Mouse (Mus musculus) hindbrain, embryonic 10.5 days (tissue): ENCODE data around the gene Ssbp3. TPM values are rescaled to one million over a fixed set of nuclear protein-coding genes. Genes with fewer than 3 reads are reported as not detected.

Experiments
- DNase-seq: peaks from one replicate; pipeline ENCODE4 v3.0.0-alpha.2; 2017; ENCODE audit warnings: low spot score
- H3K27ac ChIP-seq: fragments of 300-500 bp; sonication (generic); 2 replicates; pipeline ENCODE4 v1.5.1; 2016; ENCODE audit warnings: mild to moderate bottlenecking, moderate library complexity
- H3K27me3 ChIP-seq: fragments of 300-500 bp; sonication (generic); 2 replicates; pipeline ENCODE4 v1.6.1; 2016; ENCODE audit warnings: mild to moderate bottlenecking; ENCODE audit not compliant: poor library complexity, insufficient read depth, severe bottlenecking
- H3K36me3 ChIP-seq: fragments of 300-500 bp; sonication (generic); 2 replicates; pipeline ENCODE4 v1.6.1; 2016; ENCODE audit warnings: mild to moderate bottlenecking, moderate library complexity
- H3K4me1 ChIP-seq: fragments of 300-500 bp; sonication (generic); replicated peaks from 2 replicates; pipeline ENCODE4 v1.6.1; 2016; ENCODE audit warnings: mild to moderate bottlenecking
- H3K4me3 ChIP-seq: fragments of 300-500 bp; sonication (generic); 2 replicates; pipeline ENCODE4 v1.5.1; 2016; ENCODE audit warnings: mild to moderate bottlenecking, moderate library complexity
- H3K9me3 ChIP-seq: fragments of 300-500 bp; sonication (generic); 2 replicates; pipeline ENCODE4 v1.6.1; 2016; ENCODE audit warnings: mild to moderate bottlenecking, moderate library complexity
- WGBS: fragments of 180-500 bp; shearing (Covaris S2); methylation state at CpG from one replicate; pipeline ENCODE4 v1.1.7; 2016; 5-methylcytosine and 5-hydroxymethylcytosine counted together
- polyA plus RNA-seq: library from polyadenylated mRNA; unstranded; fragments of >200 nt; fragmentation: Nextera tagmentation; extraction: Ambion mirVana; gene quantifications from 2 replicates; pipeline ENCODE4 v1.2.1, GENCODE M21; 2016

Ssbp3 gene
- polyA plus RNA-seq, 1 experiment from 2014 or later, result 180 TPM

DNA sequence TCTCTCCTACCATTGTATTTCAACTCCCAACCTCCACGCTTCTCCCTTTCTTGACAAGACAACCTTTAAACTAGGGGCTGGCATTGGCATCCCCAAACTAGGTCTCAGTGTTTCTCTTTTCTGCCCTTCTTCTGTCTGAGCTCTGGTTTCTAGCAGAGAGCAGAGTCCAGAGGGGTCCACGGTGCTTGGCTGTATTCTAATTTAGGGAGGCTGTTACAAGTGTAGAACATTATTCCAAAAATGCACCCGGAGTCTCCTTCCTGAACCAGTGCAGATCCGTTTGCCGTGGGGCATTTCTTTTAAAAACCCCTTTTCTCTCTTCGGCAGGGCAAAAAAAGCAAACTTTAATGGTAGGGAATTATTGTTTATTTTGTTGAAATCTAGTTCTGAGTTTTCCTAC is 704 bp upstream of the Ssbp3 start:
- no peaks in the 10 kb centered on the region for H3K9me3 ChIP-seq
- H3K27ac ChIP-seq, result peak overlapping the region; percentile 100
- peaks cover 19% of the 10 kb centered on the region for H3K36me3 ChIP-seq
- peak; percentile 41 for DNase-seq
- H3K27me3 ChIP-seq, result no peaks in the 10 kb centered on the region
- WGBS, result 2% methylated on average over 6 of the region's 6 CpGs
- peaks cover 73% of the 10 kb centered on the region for H3K4me1 ChIP-seq
- peak overlapping the region; percentile 100 for H3K4me3 ChIP-seq

DNA sequence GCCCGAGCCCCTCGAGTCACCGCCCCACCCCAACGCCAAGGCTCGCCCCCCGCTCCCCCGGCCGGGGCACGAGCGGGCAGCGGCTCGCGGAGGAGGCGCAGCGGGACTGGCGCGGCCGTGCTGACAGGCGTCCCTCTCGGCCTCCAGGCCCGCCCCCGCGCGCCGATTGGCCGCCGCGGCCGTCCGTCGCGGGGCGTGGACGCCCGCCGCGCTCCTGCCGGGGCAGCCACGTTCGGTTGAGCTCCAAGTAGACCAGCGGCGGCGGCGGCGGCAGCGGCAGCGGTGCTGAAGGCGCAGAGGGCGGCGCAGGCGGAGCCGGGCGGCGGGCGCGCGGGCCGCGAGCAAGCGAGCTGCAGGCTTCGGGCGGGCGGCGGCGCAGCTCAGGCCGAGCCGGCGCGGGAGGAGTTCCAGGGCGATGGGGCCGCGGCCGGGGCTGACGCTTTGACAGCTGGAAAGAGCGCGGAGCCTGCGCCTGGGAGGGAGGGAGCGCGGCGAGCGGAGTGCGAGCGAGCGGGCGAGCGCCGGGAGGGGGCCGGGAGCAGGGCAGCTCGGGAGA is 823 bp downstream of the Ssbp3 start:
- peak overlapping the region; percentile 100 for H3K27ac ChIP-seq
- H3K9me3 ChIP-seq, result no peaks in the 10 kb centered on the region
- H3K4me1 ChIP-seq, result peaks cover 85% of the 10 kb centered on the region
- H3K36me3 ChIP-seq, result peaks cover 35% of the 10 kb centered on the region
- under 1% methylated on average over 89 of the region's 89 CpGs for WGBS
- peak; percentile 90 for DNase-seq
- H3K4me3 ChIP-seq, result peak overlapping the region; percentile 100
- no peaks in the 10 kb centered on the region for H3K27me3 ChIP-seq

DNA sequence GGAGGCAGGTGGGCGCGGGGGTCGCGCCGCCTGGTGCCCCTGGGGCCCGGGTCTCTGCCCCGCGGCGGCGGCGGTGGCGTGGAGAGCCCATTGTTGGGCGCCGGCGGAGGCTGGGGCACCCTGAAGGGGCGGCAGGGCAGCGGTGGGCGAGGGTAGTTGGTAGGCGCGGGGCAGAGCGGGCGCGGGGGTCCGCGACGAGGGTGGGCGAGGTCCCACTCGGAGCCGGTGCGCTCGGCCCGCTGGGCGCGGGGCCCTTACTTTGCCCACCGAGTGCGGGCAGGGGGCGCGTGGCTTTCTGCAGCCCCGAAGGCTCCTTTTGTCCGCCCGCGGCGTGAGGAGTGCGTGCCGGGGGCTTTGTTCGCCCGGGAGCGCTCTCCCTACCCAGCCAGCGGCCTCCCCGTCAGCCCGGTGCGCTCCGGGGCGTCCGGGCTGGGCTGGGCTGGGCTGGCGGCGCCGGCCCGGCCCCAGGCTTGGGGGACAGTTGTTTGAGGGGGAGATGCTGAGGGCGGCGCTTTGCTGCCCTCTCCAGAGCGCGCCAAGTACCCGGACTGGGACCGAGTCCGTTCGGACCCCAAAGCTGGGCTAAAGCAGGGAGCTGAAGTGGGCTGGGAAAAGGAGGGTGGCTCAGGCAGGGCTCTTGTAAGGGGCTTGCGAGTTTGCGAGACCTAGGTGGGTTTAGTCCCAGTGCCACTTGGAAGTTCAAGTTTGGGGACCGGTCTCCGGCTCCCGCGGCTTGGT is 1.6 kb downstream of the Ssbp3 start:
- Histone ChIP-seq H3K27me3 (no peaks in the 10 kb centered on the region), H3K4me3 (peak overlapping the region; percentile 100), H3K27ac (peak overlapping the region; percentile 100), H3K4me1 (peaks cover 89% of the 10 kb centered on the region), H3K9me3 (no peaks in the 10 kb centered on the region), H3K36me3 (peaks cover 42% of the 10 kb centered on the region)
- peak; percentile 62 for DNase-seq
- under 1% methylated on average over 73 of the region's 73 CpGs for WGBS

DNA sequence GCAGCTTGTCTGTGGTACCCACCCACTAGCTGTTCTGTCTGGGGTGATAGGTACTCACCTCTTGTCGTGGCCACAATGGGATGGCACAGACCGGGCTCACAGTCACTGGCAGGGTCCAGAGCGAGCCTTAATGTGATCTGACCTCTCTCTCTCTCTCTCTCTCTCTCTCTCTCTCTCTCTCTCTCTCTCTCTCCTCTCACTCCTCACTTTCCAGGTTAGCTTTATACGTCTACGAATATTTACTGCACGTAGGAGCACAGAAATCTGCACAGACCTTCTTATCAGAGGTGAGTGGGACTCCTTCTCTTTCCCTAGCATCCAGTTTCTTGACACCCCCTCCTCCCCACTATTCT is 2.2 kb downstream of the Ssbp3 start:
- peak overlapping the region; percentile 100 for H3K4me3 ChIP-seq
- WGBS, result 1% methylated on average over 6 of the region's 6 CpGs
- DNase-seq, result no peak
- peaks cover 48% of the 10 kb centered on the region for H3K36me3 ChIP-seq
- H3K27me3 ChIP-seq, result no peaks in the 10 kb centered on the region
- no peaks in the 10 kb centered on the region for H3K9me3 ChIP-seq
- H3K4me1 ChIP-seq, result peaks cover 86% of the 10 kb centered on the region
- peak overlapping the region; percentile 100 for H3K27ac ChIP-seq

DNA sequence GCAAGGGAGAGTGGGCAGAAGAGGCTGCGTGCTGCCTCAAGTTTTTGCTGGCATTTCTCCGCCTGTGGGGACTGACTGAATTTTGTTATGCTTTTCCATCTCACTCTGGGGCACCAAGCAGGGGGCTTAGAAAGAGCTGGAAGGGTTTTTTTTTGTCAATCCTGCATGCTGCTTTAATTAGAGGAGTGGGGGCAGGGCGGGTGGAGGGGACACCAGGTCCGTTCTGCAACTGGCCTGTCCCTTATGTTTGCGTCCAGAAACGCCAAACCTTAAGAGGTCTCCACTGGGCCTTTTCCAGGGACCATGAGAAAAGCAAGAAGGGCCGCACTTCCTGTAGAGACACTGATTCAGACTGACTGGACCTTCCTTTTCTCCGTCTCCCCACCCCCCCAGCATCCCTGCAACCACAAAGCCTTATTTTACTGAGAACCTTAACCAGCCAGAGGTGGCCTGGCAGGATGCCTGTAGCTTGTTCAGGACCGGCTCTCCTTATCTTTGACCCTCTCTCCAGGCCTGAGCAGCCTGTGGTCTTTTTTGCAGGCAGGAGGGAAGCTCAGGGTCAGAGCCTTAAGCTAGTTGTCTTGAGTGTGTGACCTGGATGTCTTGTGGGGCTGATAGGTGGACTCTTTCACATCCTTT is 3.0 kb downstream of the Ssbp3 start:
- Histone ChIP-seq H3K9me3 (no peaks in the 10 kb centered on the region), H3K27me3 (no peaks in the 10 kb centered on the region), H3K4me3 (peak overlapping the region; percentile 100), H3K36me3 (peaks cover 57% of the 10 kb centered on the region), H3K4me1 (peaks cover 83% of the 10 kb centered on the region), H3K27ac (peak overlapping the region; percentile 100)
- no peak for DNase-seq
- WGBS, result 20% methylated on average over 9 of the region's 9 CpGs

DNA sequence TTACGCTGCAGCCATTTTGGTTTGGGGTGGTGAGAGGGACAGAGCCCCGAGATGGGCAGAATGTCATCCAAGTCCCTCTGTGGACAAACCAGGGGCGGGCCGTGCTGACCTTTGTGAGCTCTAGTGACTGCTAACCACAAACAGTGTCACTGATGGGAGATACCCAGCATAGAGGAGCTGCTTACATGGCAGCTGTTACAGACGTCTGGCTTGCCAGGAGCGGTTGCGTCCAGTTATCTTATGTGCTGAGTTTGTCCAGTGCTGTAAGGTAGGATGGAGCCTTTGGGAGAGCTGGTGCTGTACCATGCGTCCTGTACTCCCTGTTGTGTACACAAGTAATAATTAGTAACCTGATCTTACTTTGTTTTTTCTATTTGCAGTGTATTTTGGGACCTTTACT is 4.8 kb downstream of the Ssbp3 start:
- no peaks in the 10 kb centered on the region for H3K9me3 ChIP-seq
- no peak for DNase-seq
- no peaks in the 10 kb centered on the region for H3K27me3 ChIP-seq
- H3K27ac ChIP-seq, result no peak overlapping the region
- 73% methylated on average over 8 of the region's 8 CpGs for WGBS
- peak overlapping the region; percentile 100 for H3K4me3 ChIP-seq
- peaks cover 74% of the 10 kb centered on the region for H3K36me3 ChIP-seq
- H3K4me1 ChIP-seq, result peaks cover 78% of the 10 kb centered on the region

DNA sequence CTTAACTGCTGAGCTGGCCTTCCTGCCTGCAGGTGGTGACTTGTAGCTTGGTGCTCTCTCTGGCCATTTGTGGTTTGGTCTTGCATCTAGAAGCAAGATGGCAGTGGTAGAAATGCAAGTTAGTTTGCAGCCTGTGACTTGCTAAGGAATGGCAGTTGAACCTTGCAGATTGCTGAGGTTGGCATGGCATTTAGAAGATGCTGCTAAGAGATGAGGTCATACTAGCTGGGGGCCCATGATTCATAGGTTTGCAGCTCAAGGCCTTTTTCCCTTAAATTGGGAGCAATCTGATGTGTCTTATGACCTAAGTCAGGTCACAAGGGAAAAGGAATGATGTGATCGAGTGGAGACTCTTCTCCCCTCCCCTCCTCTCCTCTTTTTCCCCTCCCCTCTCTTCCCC is 7.8 kb downstream of the Ssbp3 start:
- WGBS, result 59% methylated on average over 1 of the region's 1 CpGs
- peaks cover 82% of the 10 kb centered on the region for H3K4me1 ChIP-seq

DNA sequence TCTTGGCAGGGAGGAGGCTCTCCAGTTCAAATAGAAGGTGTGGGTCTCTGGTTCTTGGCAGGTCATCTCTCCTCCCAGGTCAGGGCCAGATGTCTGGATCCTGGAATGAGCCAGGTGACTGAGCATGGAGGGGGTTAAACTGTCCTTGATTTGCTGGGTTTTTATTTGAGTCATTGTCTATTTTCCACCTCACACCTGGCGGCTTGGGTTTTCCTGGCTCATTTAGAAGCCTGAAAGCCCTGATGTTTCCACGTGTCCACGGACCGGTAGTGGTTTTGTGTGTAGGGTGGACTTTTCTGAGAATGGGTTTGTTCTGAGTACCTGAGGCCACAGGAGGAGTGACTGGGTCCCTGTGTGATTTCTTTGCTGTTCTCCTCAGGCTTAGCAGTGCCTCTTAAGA is 9.6 kb downstream of the Ssbp3 start:
- Histone ChIP-seq H3K36me3 (peaks cover 100% of the 10 kb centered on the region), H3K27me3 (no peaks in the 10 kb centered on the region), H3K4me1 (peaks cover 78% of the 10 kb centered on the region), H3K9me3 (no peaks in the 10 kb centered on the region), H3K4me3 (no peak overlapping the region), H3K27ac (no peak overlapping the region)
- WGBS, result 96% methylated on average over 4 of the region's 4 CpGs
- no peak for DNase-seq

More for the DNA sequence above, 7.8 kb downstream of the Ssbp3 start:
- DNase-seq, result no peak
- H3K36me3 ChIP-seq, result peaks cover 100% of the 10 kb centered on the region
- no peak overlapping the region for H3K4me3 ChIP-seq
- no peaks in the 10 kb centered on the region for H3K27me3 ChIP-seq
- H3K27ac ChIP-seq, result no peak overlapping the region
- H3K9me3 ChIP-seq, result no peaks in the 10 kb centered on the region

DNA sequence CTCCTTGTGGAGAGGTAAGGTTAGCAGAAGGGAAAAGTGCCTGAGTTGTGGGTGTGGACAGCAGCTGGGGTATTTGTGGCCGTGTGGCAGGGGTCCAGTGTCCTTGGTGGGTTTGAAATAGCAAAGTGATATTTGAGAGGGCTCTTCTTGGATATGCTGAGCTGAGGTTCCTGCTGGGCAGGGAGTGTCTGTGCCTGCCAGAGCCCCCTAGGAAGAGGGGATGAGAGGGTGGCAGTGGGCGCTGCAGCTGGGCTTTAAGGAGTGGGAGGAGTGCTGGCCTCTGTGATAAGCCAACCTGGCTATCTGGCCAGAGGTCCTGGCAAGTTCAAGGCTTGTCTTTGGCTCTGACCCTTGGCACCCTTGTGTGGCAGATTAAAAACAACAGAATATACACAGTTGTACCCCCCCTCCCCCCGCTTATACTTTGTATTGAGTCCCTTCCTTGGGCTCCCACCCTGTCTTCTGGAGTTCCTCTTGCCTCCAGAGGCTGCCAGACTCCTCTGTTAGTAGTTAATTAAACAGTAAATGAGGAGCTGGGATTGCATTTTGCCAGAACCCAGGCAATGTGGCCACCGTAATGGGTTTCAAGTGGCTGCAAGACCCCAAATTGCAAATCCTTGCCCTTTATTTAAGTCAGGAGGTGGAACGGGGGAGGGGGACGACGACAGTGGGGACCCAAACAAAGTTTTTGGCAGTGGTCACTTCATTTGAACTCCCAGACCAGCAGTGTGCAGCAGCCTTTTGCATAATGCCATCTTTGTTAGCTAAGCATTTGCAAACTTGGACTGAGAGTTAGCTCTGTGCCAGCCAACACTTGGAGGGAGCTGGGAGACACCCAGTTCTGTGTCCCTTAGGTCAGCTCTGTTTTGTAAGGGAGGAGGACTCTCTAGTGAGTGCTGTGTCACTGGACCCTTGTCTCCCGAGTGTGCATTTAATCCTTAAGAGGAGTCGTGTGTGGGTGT is 11.2 kb downstream of the Ssbp3 start:
- DNase-seq, result no peak
- H3K4me1 ChIP-seq, result peaks cover 75% of the 10 kb centered on the region
- H3K4me3 ChIP-seq, result no peak overlapping the region
- no peaks in the 10 kb centered on the region for H3K27me3 ChIP-seq
- no peaks in the 10 kb centered on the region for H3K9me3 ChIP-seq
- H3K36me3 ChIP-seq, result peaks cover 100% of the 10 kb centered on the region
- 79% methylated on average over 9 of the region's 9 CpGs for WGBS
- H3K27ac ChIP-seq, result no peak overlapping the region

DNA sequence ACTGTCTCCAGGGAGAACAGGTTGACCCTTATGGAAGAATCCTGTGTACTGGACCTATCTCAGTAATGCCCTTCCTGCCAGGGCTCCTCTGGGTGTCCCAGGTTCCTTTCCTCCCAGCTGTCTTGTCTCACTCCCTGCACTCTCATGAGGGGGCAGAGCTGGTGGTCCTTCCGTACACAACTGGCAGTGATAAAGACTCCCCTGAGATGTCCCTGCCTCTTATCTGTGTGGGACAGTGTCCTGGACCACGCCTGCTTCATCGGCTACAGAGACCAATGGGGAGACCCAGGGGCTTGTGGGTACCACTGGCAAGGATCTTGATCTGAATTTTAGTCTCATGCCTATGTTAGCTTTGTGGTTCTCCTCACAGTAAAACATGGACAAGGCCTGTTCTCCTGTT is 12.4 kb downstream of the Ssbp3 start:
- Histone ChIP-seq H3K4me1 (peaks cover 76% of the 10 kb centered on the region), H3K27me3 (no peaks in the 10 kb centered on the region), H3K9me3 (no peaks in the 10 kb centered on the region), H3K36me3 (peaks cover 100% of the 10 kb centered on the region), H3K4me3 (no peak overlapping the region), H3K27ac (no peak overlapping the region)
- WGBS, result 86% methylated on average over 3 of the region's 3 CpGs
- no peak for DNase-seq

DNA sequence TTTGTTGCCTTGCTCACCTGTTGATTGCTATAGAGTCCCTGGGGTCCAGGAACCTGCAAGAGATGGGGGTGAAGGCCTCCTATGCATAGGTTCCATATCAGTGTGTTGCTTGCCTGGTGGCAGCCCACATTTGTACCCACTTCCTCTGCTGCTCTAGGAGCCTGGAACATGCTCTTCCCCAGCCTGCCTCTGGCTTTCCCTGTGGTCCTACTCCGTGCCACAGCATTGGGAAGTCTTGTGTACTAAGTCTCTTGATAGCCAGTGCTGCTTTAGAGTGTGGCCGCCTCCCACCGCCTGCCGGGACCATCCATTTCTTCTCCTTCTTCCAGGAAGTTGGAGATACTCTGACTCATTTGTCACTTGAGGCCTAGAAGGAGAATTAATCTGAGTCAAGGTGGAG is 13.7 kb downstream of the Ssbp3 start:
- no peak overlapping the region; the same call in 1 of the 2 replicates for H3K27ac ChIP-seq
- H3K4me1 ChIP-seq, result peaks cover 78% of the 10 kb centered on the region
- no peaks in the 10 kb centered on the region for H3K27me3 ChIP-seq
- H3K9me3 ChIP-seq, result no peaks in the 10 kb centered on the region
- WGBS, result 92% methylated on average over 4 of the region's 4 CpGs
- H3K36me3 ChIP-seq, result peaks cover 100% of the 10 kb centered on the region
- no peak for DNase-seq
- no peak overlapping the region for H3K4me3 ChIP-seq

DNA sequence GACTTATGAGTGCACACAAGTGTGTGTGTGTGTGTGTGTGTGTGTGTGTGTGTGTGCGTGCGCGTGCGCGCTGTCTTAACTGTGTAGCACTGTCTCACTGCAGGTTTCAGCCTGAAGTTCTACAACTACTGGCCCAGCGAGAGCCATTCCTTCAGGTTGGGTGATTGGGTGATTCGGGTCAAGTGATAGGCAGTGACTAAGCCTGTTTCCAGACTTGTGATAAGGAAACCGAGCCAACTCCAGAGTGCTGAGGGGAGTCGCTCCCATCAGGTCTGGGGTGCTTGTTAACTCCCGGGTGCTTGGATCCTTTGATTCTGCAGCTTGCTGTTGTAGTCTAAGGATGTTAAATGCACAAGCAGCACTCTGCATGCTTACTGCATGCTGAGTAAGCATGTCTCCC is 14.4 kb downstream of the Ssbp3 start:
- WGBS, result 92% methylated on average over 10 of the region's 10 CpGs
- Histone ChIP-seq H3K4me3 (no peak overlapping the region), H3K27me3 (no peaks in the 10 kb centered on the region), H3K36me3 (peaks cover 100% of the 10 kb centered on the region), H3K9me3 (no peaks in the 10 kb centered on the region), H3K4me1 (peaks cover 74% of the 10 kb centered on the region), H3K27ac (0 out of 2 replicates have a peak overlapping the region, but pooled peaks have one; percentile 8)
- DNase-seq, result no peak
